Mouse (Mus musculus): ENCODE data around the gene Dnajc12. TPM values are rescaled to one million over a fixed set of nuclear protein-coding genes. Genes with fewer than 3 reads are reported as not detected.

The Dnajc12 gene
- total and polyA plus RNA-seq, 3 experiments: 2.9 to 7.3 TPM; not detected in 1

GRCm38 (mm10) chr10:63429785-63430305, 47.6 kb downstream of the Dnajc12 start, which contains the start of gene Ctnna3:
TSS of gene Ctnna3 (plus strand) at chr10:63430098.
- Histone ChIP-seq H3K27me3 (ENCODE audit: control insufficient read depth in 1 of 2, insufficient read depth in 2 of 2, low read length in 2 of 2) (no peaks in the 10 kb centered on the region), H3K79me2 (ENCODE audit: control insufficient read depth, insufficient read depth, low read length, poor library complexity) (no peaks in the 10 kb centered on the region; the same call in 1 of the 2 replicates), H3K27ac (ENCODE audit: control insufficient read depth, low read depth, low read length) (peak within 1 kb of the TSS; percentile 82), H3K36me3 (ENCODE audit: control insufficient read depth in 1 of 2, insufficient read depth in 2 of 2, low read length in 2 of 2) (peaks cover 0 to 33% of the 10 kb centered on the region in 2 experiments; a peak in 2 of 4 replicates), H3K4me3 (ENCODE audit: control insufficient read depth in 1 of 2, insufficient read depth in 1 of 2, low read depth in 2 of 2, low read length in 2 of 2) (peak within 1 kb of the TSS; percentile 59 to 73), H3K9ac (ENCODE audit: control insufficient read depth, low read depth, low read length, poor library complexity, severe bottlenecking) (peak within 1 kb of the TSS; percentile 88), H3K4me1 (ENCODE audit: control insufficient read depth in 1 of 2, insufficient read depth in 2 of 2, low read length in 2 of 2) (peaks cover 17 to 32% of the 10 kb centered on the region in 2 experiments), H3K9me3 (replicated peaks; ENCODE audit: insufficient read depth, low read length) (no peaks in the 10 kb centered on the region)
- TF ChIP-seq MAZ (IDR thresholded peaks at IDR 0.05; ENCODE audit: low read depth, low read length) (no peak; the same call in 1 of the 2 replicates), MEF2A (IDR thresholded peaks at IDR 0.05; ENCODE audit: extremely low read depth, insufficient replicate concordance, low read depth, low read length, poor library complexity, severe bottlenecking) (no peak), MYC (IDR thresholded peaks at IDR 0.05; ENCODE audit: low read depth, low read length) (peak; percentile 24), SMC3 (IDR thresholded peaks at IDR 0.05; ENCODE audit: low read depth, low read length) (no peak), POLR2AphosphoS2 (IDR thresholded peaks at IDR 0.05; ENCODE audit: low read length) (peak; percentile 84), ZC3H11A (IDR thresholded peaks at IDR 0.05; ENCODE audit: low read depth, low read length) (no peak), KAT2A (conservative IDR thresholded peaks at IDR 0.05; ENCODE audit: low read depth, low read length) (peak; percentile 7; the same call in 1 of the 2 replicates), MAFK (IDR thresholded peaks at IDR 0.05; ENCODE audit: borderline replicate concordance, low read depth, low read length) (no peak), TAL1 (IDR thresholded peaks at IDR 0.05; ENCODE audit: low read length) (no peak), MXI1 (IDR thresholded peaks at IDR 0.05; ENCODE audit: low read depth, low read length) (peak; percentile 83), MAX (IDR thresholded peaks at IDR 0.05; ENCODE audit: low read length) (peak; percentile 76; the same call in 1 of the 2 replicates), CTCF (IDR thresholded peaks at IDR 0.05 in 2 of 3, conservative IDR thresholded peaks at IDR 0.05 in 1 of 3; ENCODE audit: control insufficient read depth in 1 of 3, insufficient read depth in 1 of 3, low read depth in 2 of 3, low read length in 3 of 3, poor library complexity in 1 of 3, severe bottlenecking in 1 of 3) (no peak), USF1 (IDR thresholded peaks at IDR 0.05; ENCODE audit: low read depth, low read length) (peak; percentile 96), ZKSCAN1 (IDR thresholded peaks at IDR 0.05; ENCODE audit: low read depth, low read length) (no peak), NRF1 (IDR thresholded peaks at IDR 0.05; ENCODE audit: insufficient read depth, low read depth, low read length, poor library complexity, severe bottlenecking) (peak; percentile 94), UBTF (IDR thresholded peaks at IDR 0.05; ENCODE audit: borderline replicate concordance, insufficient read depth, low read depth, low read length) (0 out of 2 replicates have a peak, but pooled peaks have one; percentile 50), USF2 (IDR thresholded peaks at IDR 0.05; ENCODE audit: borderline replicate concordance in 1 of 2, insufficient read depth in 1 of 2, low read depth in 1 of 2, low read length in 2 of 2) (peak; percentile 50 to 70; a peak in 3 of 4 replicates), BHLHE40 (IDR thresholded peaks at IDR 0.05; ENCODE audit: borderline replicate concordance, low read depth, low read length) (peak; percentile 95), ZNF384 (IDR thresholded peaks at IDR 0.05; ENCODE audit: low read depth, low read length) (no peak), ZMIZ1 (IDR thresholded peaks at IDR 0.05; ENCODE audit: low read depth, low read length) (peak; percentile 81), TBP (IDR thresholded peaks at IDR 0.05; ENCODE audit: low read depth, low read length) (0 out of 2 replicates have a peak, but pooled peaks have one; percentile 37), ETS1 (IDR thresholded peaks at IDR 0.05; ENCODE audit: low read depth, low read length) (0 out of 2 replicates have a peak, but pooled peaks have one; percentile 6), HCFC1 (IDR thresholded peaks at IDR 0.05; ENCODE audit: low read depth, low read length) (peak; percentile 59), MYB (IDR thresholded peaks at IDR 0.05; ENCODE audit: low read depth, low read length) (peak; percentile 45; the same call in 1 of the 2 replicates), E2F4 (IDR thresholded peaks at IDR 0.05; ENCODE audit: borderline replicate concordance, low read depth, low read length) (no peak; the same call in 1 of the 2 replicates), TCF12 (IDR thresholded peaks at IDR 0.05; ENCODE audit: low read depth, low read length) (peak; percentile 2; the same call in 1 of the 2 replicates), NELFE (IDR thresholded peaks at IDR 0.05; ENCODE audit: low read depth, low read length) (peak; percentile 81), RCOR1 (IDR thresholded peaks at IDR 0.05; ENCODE audit: low read depth, low read length) (peak; percentile 36; the same call in 1 of the 2 replicates), POLR2A (IDR thresholded peaks at IDR 0.05; ENCODE audit: control insufficient read depth in 1 of 2, insufficient read depth in 1 of 2, low read depth in 1 of 2, low read length in 2 of 2, poor library complexity in 1 of 2) (peak; percentile 78 to 86; a peak in 3 of 4 replicates), EP300 (IDR thresholded peaks at IDR 0.05; ENCODE audit: low read depth in 1 of 2, low read length in 2 of 2) (0 out of 4 replicates have a peak, but pooled peaks of 1 of the 2 experiments have one; percentile 14), ELF1 (IDR thresholded peaks at IDR 0.05; ENCODE audit: low read depth, low read length) (peak; percentile 53; the same call in 1 of the 2 replicates)
- peak; percentile 97 for DNase-seq (ENCODE audit: low read depth, low spot score)
